Mouse (Mus musculus) erythroblast, embryonic 14.5 days (primary cell): ENCODE results near the gene Slc1a3. TPM values are rescaled to one million over a fixed set of nuclear protein-coding genes. Genes with fewer than 3 reads are reported as not detected.

Experiments
- H3K27me3 ChIP-seq: 2 replicates; pipeline ENCODE4 v1.6.1; 2012; ENCODE audit warnings: inconsistent platforms; ENCODE audit not compliant: control insufficient read depth
- H3K36me3 ChIP-seq: 2 replicates; pipeline ENCODE4 v1.6.1; 2012; ENCODE audit warnings: mild to moderate bottlenecking, inconsistent platforms; ENCODE audit not compliant: control insufficient read depth
- H3K4me1 ChIP-seq: 2 replicates; pipeline ENCODE4 v1.6.1; 2012; ENCODE audit warnings: inconsistent platforms; ENCODE audit not compliant: control insufficient read depth
- H3K4me3 ChIP-seq: replicated peaks from 2 replicates; pipeline ENCODE3; 2012; ENCODE audit warnings: moderate library complexity, mild to moderate bottlenecking, inconsistent platforms
- H3K9me3 ChIP-seq: 2 replicates; pipeline ENCODE4 v1.6.1; 2012; ENCODE audit warnings: low read length, inconsistent platforms, mixed read lengths; ENCODE audit not compliant: control insufficient read depth
- GATA1 ChIP-seq: IDR thresholded peaks from 2 replicates; pipeline ENCODE4 v1.6.1; 2012; ENCODE audit warnings: low read length, inconsistent platforms, mixed read lengths
- TAL1 ChIP-seq: IDR thresholded peaks from 3 replicates; pipeline ENCODE4 v1.6.1; 2012; ENCODE audit warnings: low read length, inconsistent platforms, mixed read lengths
- polyA plus RNA-seq: library from polyadenylated mRNA; stranded (reverse); fragments of >175 nt; gene quantifications from 2 replicates; pipeline ENCODE4 v1.2.3, GENCODE M21; 2012

Slc1a3 gene
- polyA plus RNA-seq, 1 experiment, result not detected

DNA sequence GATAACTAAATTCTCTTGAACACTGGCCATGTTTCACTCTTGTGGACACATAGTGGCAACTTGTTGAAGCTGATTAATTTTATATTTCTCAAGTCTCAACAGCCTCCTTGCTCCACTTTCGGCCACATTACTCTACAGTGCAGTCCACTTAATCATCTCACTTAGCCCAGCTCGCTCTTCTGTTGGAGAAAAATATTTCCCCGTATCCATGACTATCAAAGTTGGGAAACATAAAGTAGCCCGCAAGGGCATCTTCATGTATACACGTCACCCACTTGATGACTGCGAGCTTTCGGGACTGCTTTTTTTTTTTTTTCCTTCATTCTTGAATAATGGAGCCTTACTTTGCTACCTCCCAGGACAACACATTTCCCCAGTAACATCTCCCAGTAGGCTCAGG, 25.1 kb downstream of the Slc1a3 start:
- TF ChIP-seq TAL1 (no peak), GATA1 (no peak)
- no peaks in the 10 kb centered on the region for H3K4me1 ChIP-seq
- no peaks in the 10 kb centered on the region for H3K36me3 ChIP-seq
- H3K9me3 ChIP-seq, result no peaks in the 10 kb centered on the region
- H3K27me3 ChIP-seq, result no peaks in the 10 kb centered on the region
- no peak overlapping the region for H3K4me3 ChIP-seq

DNA sequence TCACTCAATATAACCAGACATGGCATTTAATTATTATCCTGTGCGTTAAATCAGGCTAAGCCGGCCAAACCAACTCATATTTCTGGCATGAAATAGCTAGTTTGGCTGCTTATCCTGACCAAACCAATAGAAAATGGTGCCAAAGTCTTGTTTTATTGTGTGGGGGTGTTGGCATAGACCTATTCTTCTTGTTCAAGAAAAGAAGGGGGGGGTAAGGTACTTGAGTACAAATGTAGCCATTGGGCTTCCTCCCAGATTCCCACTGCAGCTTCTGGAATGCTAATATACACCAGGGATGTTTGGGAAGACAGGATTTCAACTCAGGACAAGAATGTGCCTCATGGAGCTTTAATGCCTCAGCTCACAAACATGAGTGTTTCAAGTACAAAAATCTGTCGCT, 26.3 kb downstream of the Slc1a3 start:
- no peaks in the 10 kb centered on the region for H3K36me3 ChIP-seq
- no peaks in the 10 kb centered on the region for H3K27me3 ChIP-seq
- TF ChIP-seq GATA1 (no peak), TAL1 (no peak)
- no peaks in the 10 kb centered on the region for H3K4me1 ChIP-seq
- no peaks in the 10 kb centered on the region for H3K9me3 ChIP-seq
- H3K4me3 ChIP-seq, result no peak overlapping the region

DNA sequence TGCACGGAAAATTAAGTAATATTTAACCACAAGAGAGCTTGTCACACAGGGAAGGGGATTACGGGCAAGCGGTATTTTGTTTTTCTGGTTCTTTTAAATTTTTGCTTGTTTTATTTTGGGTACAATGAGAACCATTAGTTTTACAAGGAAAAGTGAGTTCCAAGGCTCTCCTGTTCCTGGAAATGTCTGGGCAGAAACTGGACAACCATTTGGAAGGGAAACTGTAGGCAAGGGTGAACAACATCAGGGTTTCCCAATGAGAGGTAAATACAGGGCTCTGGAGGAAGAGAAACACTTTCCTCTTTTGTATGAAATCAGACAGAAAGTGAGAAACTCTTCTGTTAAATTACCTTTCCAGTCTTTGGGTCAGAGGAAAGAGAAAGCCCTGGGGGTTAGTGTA, 27.7 kb downstream of the Slc1a3 start:
- no peak for TF ChIP-seq GATA1
- no peak for TF ChIP-seq TAL1
- H3K4me1 ChIP-seq, result no peaks in the 10 kb centered on the region
- no peaks in the 10 kb centered on the region for H3K9me3 ChIP-seq
- no peak overlapping the region for H3K4me3 ChIP-seq
- no peaks in the 10 kb centered on the region for H3K36me3 ChIP-seq
- no peaks in the 10 kb centered on the region for H3K27me3 ChIP-seq

DNA sequence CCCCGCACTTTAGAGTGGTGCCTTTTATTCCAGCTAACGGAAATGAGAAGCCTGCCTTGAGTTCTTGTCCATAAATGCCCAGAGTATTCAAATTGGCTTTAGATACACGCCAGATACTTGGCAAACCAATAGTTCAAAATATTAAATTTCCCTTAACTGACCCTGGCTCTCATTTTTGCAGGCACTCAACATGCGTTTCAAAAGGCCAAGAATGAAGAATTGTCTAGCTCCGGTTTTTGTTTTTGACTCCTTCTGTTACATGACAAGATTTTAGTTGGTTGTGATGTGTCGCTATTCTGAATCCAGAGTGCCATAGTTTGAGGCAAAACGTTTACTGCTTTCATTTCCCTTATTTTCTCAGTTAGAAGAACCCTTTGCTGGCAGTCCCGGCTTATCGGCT, 28.1 kb downstream of the Slc1a3 start:
- H3K4me1 ChIP-seq, result no peaks in the 10 kb centered on the region
- no peaks in the 10 kb centered on the region for H3K27me3 ChIP-seq
- TF ChIP-seq GATA1, result no peak
- no peak for TF ChIP-seq TAL1
- no peaks in the 10 kb centered on the region for H3K9me3 ChIP-seq
- H3K36me3 ChIP-seq, result no peaks in the 10 kb centered on the region
- no peak overlapping the region for H3K4me3 ChIP-seq

DNA sequence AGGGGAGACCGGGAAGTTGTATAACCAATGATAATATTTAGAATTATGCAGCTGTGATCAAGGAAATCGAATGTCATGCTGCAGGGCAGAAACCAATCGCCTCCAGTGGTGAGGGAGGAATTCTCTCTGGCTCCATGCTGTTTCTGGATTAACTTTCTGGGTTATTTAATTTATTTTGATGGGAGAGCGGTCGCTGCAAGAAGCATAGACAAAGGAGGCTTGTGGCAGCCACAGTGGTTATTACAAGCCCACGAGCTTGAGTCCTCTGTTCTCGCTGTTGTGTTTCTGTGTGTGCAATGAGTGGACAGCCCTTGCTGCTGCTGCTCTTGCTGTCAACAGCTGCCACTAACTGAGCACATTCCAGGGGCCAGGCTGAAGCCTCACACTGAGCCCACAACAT, 28.6 kb downstream of the Slc1a3 start:
- no peak for TF ChIP-seq TAL1
- H3K27me3 ChIP-seq, result no peaks in the 10 kb centered on the region
- H3K4me1 ChIP-seq, result no peaks in the 10 kb centered on the region
- no peaks in the 10 kb centered on the region for H3K36me3 ChIP-seq
- H3K4me3 ChIP-seq, result no peak overlapping the region
- no peaks in the 10 kb centered on the region for H3K9me3 ChIP-seq

DNA sequence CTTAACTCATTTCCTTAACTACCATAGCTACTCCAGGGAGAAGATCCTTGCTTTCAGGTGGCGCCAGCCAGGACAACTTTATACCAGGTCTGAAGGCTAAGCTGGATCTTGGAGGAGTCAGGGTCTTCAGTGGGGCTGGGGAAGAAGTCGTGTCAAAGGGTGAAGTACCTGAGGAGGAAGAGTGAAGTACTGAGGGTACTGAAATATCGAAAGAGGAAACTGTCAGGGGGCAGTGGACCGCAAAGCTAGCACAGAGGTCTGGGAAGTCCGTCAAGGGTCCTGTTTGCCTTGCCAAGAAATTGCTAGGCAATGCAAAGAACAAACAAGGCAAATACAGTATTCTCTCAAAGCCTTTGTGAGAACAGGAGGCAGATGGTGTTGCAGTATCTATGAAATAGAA, 29.6 kb downstream of the Slc1a3 start:
- Histone ChIP-seq H3K27me3 (no peaks in the 10 kb centered on the region), H3K9me3 (no peaks in the 10 kb centered on the region), H3K36me3 (no peaks in the 10 kb centered on the region), H3K4me1 (no peaks in the 10 kb centered on the region), H3K4me3 (no peak overlapping the region)
- TF ChIP-seq GATA1 (no peak), TAL1 (no peak)

DNA sequence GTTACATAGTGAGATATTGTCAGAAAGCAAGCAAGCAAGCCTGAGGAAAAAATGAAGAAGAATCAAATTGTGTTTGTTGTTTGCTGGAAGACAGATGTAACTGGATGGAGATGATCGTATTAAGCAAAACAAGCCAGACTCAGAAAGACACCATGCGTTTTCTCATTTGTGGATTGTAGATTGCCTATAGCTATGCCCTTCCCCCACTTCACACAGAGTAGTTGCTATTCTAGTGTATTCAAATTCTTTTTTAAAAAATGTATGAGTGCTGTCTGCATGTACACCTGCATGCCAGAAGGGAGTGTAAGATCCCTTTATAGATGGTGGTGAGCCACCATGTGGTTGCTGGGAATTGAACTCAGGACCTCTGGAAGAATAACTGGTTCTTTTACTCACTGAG, 33.6 kb downstream of the Slc1a3 start:
- Histone ChIP-seq H3K36me3 (no peaks in the 10 kb centered on the region), H3K4me3 (no peak overlapping the region), H3K4me1 (no peaks in the 10 kb centered on the region), H3K27me3 (no peaks in the 10 kb centered on the region), H3K9me3 (no peaks in the 10 kb centered on the region)
- no peak for TF ChIP-seq TAL1
- no peak for TF ChIP-seq GATA1

DNA sequence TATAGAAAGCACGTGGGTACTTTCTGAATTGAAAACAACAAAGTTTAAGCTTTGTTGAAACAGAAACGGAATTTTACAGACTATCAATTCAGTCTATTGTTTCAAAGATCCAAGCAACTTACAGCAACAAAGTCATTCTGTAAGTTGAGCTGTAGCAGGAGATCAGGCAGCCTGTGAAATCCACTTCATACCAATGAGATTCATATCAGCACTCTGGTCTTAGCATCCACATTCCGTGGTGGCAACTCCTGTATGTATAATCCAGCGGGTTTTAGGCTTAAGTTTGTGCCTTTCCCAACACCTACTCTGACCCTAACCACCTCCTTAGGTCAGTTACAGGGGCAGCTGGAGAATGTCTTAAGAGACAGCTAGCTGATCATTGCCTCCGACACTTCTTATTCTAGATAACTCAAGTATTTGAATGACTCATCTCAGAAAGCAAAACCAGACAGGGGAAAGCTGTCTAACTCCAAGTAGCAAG, 34.3 kb downstream of the Slc1a3 start:
- TF ChIP-seq GATA1, result no peak
- no peak for TF ChIP-seq TAL1
- Histone ChIP-seq H3K4me1 (no peaks in the 10 kb centered on the region), H3K9me3 (no peaks in the 10 kb centered on the region), H3K4me3 (no peak overlapping the region), H3K36me3 (no peaks in the 10 kb centered on the region), H3K27me3 (no peaks in the 10 kb centered on the region)

DNA sequence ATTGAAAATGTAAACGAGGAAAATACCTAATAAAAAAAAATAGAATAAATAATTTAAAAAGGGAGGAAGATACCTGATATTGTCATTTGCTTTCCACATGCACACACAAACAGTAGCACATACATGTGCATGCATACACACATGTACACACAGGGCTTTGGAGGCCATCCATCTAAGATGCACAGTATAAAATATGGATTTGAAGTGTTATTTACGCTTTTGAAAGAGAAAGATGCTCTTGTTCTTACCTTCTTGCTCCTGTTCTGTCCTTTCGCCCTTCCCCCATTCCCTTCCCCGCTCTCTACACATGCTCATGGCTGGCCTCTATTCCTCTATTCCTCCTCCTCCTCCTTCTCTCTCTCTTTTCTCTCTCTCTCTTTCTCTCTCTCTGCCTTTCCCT, 34.9 kb downstream of the Slc1a3 start:
- no peak overlapping the region for H3K4me3 ChIP-seq
- TF ChIP-seq GATA1, result no peak
- no peak for TF ChIP-seq TAL1
- H3K9me3 ChIP-seq, result no peaks in the 10 kb centered on the region
- no peaks in the 10 kb centered on the region for H3K36me3 ChIP-seq
- H3K27me3 ChIP-seq, result no peaks in the 10 kb centered on the region
- no peaks in the 10 kb centered on the region for H3K4me1 ChIP-seq

DNA sequence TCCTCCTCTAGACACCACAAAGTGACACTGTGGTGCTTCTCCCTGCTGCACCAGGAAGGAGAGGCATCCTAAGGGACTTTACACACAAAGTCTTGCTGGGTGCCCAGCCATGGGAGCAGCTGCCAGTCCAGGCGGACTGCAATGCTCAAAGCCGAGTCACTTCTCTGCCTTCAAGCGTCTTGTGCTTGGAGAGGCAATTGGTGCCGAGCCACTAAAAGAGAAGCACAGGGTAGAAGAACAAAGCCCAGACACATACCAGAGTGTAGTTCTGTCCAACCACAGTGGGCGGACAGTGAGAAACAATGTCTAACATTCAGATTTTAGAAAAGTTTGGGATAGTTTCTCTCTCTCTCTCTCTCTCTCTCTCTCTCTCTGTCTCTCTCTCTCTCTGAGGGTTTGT, 38.0 kb downstream of the Slc1a3 start:
- Histone ChIP-seq H3K4me3 (no peak overlapping the region), H3K9me3 (no peaks in the 10 kb centered on the region), H3K27me3 (no peaks in the 10 kb centered on the region), H3K4me1 (no peaks in the 10 kb centered on the region), H3K36me3 (no peaks in the 10 kb centered on the region)
- TF ChIP-seq TAL1 (no peak), GATA1 (no peak)
